Mouse (Mus musculus): ENCODE data around the gene Chd6.

- no peak for TF ChIP-seq CTCF (IDR thresholded peaks at IDR 0.05; ENCODE audit: extremely low read depth, insufficient read depth, insufficient read length, insufficient replicate concordance)
- no peak for TF ChIP-seq POLR2A (IDR thresholded peaks at IDR 0.05; ENCODE audit: low read depth, low read length)
These were observed 155.6 kb downstream of the Chd6 start for GRCm38 (mm10) chr2:160953131-160953873.

Measured in spleen, adult 2 months (tissue).